Mouse (Mus musculus): ENCODE measurements around the gene Usp32.

The Usp32 gene

DNA sequence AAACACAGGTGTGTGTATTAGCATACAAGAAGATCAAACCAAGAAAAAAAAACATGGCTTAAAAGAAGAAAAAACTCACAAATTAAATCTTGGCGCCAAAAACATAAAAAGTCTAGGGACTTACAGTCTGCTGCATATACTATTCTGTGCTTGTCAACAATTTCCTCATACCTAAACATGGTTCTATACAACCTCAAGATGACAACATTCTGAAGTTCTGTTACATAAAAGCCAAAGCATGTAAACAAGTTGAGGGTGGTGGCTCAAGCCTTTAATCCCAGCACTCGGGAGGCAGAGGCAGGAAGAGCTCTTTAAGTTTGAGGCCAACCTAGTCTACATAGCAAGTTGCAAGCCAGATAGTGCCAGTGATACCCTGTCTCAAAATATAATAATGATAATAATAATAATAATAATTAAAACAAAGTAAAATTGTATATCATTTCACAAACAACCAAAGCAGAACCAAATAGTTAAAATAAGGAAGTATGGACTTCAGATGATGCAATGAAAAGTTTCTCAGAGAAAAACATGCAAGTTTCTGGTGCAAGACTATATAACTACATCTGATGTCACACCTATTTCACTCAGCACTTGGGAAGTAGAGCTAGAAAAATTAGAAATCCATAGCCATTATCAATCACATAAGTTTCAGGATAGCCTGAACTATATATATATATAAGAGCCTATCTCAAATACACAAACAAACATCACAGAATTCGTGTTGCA lies 16.5 kb downstream of the Usp32 start:
- no peak for DNase-seq

DNA sequence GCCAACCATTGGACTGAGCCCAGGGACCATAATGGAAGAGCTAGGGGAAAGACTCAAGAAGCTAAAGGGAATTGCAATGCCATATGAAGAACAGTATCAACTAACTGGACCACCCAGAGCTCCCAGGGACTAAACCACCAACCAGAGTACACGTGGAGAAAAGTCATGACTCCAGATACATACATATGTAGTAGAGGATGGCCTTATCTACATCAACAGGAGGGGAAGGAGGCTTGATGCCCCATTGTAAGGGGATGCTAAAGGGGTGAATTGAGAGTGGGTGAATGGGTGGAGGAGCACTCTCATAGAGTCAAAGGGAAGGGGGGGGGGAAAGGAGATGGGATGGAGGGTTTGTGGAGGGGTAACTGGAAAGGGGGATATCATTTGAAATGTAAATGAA lies 17.9 kb downstream of the Usp32 start:
- DNase-seq = no peak

GRCm38 (mm10) chr11:85117160-85117559 lies 22.8 kb downstream of the Usp32 start:
- no peak for DNase-seq

GRCm38 (mm10) chr11:85116084-85116844 lies 23.7 kb downstream of the Usp32 start:
- DNase-seq = no peak

DNA sequence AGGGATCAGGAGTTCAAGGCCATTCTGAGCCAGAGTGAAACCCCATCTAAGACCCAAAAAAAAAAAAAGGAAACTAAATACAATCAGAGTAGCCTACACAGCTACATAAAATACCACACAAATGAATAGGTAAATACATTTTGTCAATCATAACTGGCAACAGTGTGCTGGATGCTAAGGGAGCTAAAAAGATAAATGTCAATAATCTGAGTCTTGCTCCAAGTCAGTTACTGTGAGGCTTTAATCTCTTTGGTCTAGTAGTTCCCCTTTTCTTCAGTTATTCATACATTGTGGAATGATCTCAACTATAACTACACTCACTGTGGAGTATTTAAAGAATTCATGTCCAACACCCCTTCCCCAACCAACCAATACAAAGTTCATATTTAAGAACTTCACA lies 30.0 kb downstream of the Usp32 start:
- no peak for DNase-seq

DNA sequence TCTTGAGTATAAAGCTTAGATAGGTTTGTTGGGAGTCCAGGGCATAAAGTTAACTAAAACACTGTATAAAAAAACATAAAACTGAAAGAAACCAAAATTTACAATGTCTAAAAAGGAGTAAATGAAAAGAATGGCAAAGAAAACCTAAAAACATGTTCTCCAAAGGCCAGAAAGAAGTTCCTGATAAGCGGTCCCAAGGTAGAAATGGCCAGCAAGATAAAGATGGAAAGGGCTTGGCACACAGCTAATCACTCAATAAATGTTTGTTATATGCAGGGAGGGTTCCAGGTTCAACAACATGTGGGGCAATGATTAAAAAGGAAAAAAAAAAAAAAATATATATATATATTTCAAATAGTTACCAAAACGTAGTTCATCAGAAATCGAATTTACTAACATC lies 32.7 kb downstream of the Usp32 start:
- DNase-seq = no peak

- DNase-seq = no peak
Measured at GRCm38 (mm10) chr11:85105836-85106235, 34.1 kb downstream of the Usp32 start.

DNA sequence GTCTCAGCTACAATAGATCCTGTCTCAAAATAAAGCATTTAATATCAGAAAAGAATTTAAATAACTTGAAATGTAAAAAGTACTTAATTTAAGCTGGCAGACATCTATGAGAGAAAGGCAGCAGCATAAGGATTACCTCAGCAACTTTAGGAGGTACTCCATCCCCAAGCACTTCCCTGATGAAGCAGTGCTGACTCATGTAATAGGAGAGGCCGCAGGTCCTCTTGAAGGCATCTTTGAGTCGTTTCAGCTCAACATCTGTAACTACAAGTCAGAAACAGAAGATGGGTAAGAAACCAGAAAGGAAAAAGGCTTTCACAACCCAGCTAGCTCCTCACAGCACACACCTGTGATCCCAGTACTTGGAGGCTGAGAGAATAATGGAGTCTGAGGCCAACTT lies 36.2 kb downstream of the Usp32 start:
- DNase-seq = no peak

- DNase-seq = no peak
Measured at GRCm38 (mm10) chr11:85095116-85095515, 44.8 kb downstream of the Usp32 start.

GRCm38 (mm10) chr11:85086253-85086652 lies 53.7 kb downstream of the Usp32 start:
- no peak for DNase-seq

GRCm38 (mm10) chr11:85067871-85068270 lies 72.1 kb downstream of the Usp32 start:
- no peak for DNase-seq

DNA sequence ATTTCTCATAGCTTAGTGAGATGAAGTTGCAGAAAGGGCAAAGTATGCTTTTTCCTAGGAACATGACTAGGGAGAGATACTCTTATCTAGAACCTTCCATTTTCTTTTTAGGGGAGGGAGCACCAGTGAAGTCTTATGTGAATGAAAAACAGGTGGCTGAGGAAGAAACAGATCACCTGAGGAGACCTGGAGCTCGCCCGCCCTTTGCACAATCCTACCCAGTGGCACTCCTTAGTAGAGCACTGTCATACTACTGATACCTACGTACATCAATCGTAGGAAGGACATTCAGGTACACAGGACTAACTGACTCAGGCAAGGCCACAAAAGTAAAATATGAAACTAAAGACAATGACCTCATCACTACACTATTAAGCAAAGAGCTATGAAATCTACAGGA lies 81.4 kb downstream of the Usp32 start:
- DNase-seq = no peak

DNA sequence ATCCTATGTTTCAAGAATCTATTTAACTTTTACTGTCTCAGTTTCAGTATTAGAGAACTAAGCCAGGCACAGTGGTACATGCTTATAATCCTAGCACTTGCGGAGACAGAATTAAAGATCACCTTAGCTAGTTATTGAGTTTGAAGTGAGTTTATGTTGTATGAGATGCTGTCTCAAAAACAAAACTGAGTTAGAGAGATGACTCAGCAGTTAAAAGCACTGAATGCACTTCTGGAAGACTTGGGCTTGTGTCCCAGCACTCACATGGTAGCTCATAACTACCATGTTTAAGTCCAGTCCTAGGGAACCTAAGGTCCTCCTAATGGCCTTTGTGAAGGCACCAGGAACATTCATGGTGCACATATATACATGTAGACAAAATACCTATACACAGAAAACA lies 82.4 kb downstream of the Usp32 start:
- DNase-seq = no peak

- DNase-seq = no peak
Measured at GRCm38 (mm10) chr11:85056901-85057300, 83.1 kb downstream of the Usp32 start.

DNA sequence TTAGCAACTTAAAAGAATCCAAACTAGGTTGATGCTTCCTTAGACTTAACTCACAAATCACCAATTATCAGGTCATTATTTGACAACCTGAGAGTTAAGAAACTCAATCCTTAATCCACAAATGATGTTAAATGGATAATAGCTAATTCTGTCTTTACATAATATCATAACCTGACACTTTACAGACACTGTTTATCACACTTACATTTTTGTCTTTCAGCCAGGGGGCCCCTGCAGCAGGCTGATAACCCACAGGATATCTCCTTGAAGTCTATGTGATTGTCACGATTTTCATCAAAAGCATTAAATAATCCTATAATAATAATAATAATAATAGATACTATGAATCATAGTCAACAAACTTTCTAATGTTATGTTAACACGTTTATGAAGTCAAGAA lies 84.4 kb downstream of the Usp32 start:
- DNase-seq = no peak

DNA sequence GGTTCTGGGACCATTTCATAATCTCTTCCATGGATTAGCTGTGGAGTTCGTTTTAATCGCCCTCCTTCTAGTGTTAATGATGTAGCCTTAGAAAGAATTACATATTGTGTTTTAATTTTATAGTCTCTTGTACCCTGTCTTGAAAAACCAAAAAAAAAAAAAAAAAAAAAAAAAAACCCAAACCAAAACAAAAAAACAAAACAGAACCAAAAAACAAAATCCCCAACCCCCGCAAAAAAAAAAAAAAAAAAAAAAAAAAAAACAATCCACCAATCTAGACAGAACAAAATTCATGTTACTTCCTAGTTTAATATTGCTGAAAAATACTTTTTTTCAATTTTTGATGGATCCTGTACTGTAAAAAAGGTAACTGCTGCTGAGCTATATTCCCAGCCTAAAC lies 100.7 kb downstream of the Usp32 start:
- DNase-seq = no peak

- no peak for DNase-seq
Measured at GRCm38 (mm10) chr11:85013121-85013520, 126.8 kb downstream of the Usp32 start.

GRCm38 (mm10) chr11:85003566-85003965 lies 136.4 kb downstream of the Usp32 start:
- no peak for DNase-seq

DNA sequence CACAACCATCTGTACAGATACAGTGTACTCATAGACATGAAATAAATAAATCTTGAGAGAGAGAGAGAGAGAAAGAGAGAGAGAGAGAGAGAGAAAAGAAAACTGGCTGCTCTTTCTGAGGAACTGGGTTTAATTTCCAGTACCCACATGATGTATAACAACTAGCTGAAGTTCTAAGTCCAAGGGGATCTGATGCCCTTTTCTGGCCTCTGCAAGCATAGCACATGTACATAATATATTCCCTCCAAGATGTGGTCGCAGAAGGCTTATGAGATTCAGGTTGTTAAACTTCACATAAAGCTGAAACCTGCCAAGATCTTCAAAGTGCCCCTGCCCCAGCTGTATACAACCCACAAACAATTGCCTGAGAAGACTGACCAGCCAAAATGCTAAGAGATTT lies 144.7 kb downstream of the Usp32 start:
- DNase-seq = no peak

DNA sequence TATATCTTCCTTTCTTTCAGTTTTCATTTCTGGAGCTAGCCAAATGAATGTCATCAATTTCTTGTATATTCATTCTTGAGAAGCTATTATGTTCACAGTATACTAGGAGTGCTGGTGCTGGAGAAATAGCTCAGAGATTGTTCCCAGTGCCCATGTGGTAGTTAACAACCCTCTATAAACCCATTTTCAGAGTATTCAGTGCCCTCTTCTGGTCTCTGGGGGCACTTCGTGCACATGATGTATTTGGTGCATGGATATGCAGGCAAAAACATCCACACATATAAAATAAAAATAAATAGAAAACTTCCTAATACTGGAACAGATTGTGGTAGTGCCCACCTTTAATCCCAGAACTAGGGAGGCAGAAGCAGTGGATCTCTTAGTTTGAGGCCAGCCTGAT lies 147.0 kb downstream of the Usp32 start:
- DNase-seq = no peak

- no peak for DNase-seq
Measured at GRCm38 (mm10) chr11:84988341-84988919, 151.5 kb downstream of the Usp32 start.

- no peak for DNase-seq
Measured at GRCm38 (mm10) chr11:84985421-84985820, 154.5 kb downstream of the Usp32 start.

DNA sequence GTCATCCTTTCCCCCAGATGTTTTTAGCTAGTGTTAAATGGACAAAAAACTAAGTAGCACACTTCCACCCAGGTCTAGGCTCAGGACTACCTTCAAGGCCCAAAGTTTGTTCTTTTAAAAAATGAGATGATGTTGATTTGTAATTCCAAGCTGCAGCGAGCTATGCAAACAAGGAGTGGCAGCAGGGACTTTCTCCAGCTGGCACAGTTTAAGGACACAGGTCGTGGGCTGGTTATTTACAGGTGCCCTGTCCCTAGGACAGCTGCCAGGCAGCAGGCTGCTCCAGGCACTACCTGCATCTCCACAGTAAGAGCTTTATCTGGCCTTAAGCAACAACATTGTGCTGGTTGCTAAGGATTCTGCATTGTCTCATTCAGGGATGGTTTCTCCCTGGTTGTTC lies 159.3 kb downstream of the Usp32 start:
- DNase-seq = no peak

DNA sequence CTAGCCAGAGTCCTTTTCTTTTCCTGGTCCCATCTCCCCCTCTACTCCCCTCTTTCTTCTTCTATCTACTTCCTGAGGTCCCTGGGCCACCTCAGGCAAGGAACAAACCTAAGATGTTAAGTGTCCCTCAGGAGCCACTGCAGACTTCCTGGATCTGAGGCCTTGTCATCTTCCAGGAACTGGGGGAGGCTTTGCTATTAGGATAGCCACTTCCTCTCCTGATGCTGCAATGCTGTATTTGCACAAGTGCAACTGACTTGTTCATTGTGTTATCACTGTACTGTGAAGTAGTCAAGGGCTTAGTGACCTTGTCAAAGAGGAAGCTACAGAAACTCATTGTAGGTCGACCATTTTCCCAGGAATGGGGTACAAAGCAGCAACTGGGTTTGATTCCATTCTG lies 160.6 kb downstream of the Usp32 start:
- no peak for DNase-seq

Measured in kidney, adult 18-20 months (tissue).